Mouse (Mus musculus) urinary bladder, adult 2 months (tissue): Measurements from ENCODE around the gene 2410004P03Rik. TPM values are rescaled to one million over a fixed set of nuclear protein-coding genes. Genes with fewer than 3 reads are reported as not detected.
"Not testable (repeated sequence)": the region's sequence is repeated elsewhere in the genome, so short reads cannot be mapped to it uniquely, and the experiment has no call there.

Experiments used
- DNase-seq: peaks from one replicate; pipeline ENCODE4 v3.0.0; 2022; ENCODE audit warnings: low spot score
- polyA plus RNA-seq: library from polyadenylated mRNA; depleted of rRNA; stranded (reverse); fragments of >200 nt; gene quantifications from 2 replicates; pipeline ENCODE4 v1.2.3, GENCODE M21; 2012

The 2410004P03Rik gene
- polyA plus RNA-seq, 1 experiment, result 0.47 TPM

DNA sequence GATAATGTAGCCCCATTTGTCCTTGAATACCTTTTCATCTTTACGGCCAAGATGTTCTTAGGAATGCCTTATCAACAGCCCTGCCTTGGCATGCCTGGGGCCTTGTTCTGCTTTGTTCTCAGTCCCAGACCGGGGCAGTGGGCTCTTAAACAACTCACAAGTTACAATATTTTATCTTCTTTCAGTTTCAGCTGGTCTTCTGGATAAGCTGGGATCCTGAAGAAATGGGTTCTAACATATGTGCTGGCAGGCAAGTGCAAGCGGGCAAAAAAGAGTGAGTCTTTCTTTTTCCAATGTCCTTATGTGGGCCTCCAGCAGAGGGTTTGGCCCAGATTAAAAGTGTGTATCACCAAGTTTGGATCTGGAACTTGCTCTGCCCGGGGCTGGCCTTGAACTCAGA is 9.6 kb upstream of the 2410004P03Rik start:
- DNase-seq, result not testable (repeated sequence)

DNA sequence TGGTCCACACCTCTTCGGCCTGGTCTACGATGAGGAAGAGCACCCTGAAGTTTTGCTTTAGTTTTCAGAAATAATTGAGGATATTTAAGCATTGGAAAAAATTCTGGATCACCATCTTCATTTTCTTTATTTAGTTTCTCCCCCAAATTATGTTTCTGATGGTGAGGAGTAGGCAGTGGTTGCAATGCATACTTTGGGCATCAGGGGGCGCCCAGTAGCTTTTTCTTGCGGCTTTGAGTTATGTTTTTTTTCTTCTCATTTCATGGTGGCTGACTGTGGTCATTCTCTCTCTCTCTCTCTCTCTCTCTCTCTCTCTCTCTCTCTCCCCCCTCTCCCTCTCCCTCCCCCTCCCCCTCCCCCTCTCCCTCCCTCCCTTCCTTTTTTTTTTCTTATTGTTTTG is 6.9 kb upstream of the 2410004P03Rik start:
- DNase-seq, result no peak

DNA sequence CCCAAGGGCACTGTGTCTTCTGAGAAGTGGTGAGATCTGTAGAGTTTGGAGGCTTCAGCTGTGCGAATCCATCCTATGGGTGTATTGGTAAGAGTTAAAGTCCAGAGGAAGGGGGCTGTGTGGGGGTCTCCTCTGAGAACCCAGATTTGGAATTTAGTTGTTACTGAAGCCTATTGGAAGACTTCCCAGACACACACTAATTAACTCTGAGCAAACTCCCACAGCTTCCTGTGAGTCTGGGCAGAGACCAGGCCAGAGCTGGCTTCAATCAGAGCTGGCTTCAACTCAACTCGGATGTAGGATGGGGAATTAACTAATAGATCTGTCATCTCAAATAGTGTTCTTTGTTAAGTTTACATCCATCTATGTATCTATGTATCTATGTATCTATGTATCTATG is 4.2 kb upstream of the 2410004P03Rik start:
- DNase-seq, result no peak

DNA sequence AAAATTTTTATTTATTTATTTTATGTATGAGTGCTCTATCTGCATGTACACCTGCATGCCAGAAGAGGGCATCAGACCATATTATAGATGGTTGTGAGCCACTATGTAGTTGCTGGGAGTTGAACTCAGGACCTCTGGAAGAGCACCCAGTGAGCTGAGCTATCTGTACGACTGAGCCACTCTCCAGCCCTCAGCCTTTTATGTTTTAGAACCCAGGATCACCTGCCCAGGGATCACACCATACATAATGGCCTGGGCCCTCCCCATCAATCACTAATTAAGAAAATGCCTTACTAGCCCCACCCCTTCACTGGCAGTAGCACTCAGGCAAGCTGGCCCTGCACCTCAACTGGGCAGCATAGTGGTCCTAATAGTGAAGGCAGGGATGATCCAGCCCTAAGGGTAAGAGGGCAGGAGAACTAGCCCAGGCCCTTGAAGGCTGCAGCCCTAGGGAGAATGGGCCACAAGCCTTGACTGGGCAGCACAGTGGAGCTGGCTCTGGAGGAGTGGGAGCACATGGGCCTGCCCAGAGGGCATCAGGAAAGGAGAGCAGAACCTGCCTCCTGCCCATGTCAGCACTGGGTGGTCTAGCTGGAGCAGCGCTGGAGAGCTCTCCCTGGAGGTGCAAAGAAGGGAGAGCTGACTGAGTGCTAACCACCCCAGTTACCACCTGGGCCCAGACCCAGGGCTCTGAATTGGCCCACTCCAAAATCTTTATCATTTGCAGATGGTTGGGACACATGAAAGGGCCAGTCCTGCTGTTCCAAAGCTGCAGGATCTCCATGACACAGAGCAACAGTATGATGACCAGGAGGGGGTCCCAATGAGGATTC is 756 bp upstream of the 2410004P03Rik start:
- DNase-seq, result no peak

- no peak for DNase-seq
Measured at GRCm38 (mm10) chr12:17009466-17009865, 2.1 kb downstream of the 2410004P03Rik start.

DNA sequence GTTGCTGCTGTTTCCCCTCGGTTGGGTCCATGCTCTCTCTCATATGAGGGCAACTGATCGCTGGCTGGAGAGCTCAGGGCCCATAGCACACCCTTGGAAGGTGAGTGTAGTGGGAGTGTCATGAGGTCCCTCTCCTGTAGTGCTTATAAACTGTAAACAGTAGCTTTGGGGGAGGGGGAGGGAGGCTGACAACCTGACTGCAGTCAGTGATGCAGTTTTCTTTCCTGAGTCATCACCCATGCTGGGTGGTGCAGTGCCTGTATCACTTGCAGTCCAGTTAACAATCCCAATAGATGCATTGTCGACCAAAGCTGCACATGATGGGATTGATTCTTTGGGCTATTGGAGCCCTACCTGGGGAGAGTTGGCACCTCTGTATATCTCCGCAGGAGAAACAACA is 10.3 kb downstream of the 2410004P03Rik start:
- no peak for DNase-seq

GRCm38 (mm10) chr12:17000628-17001027 is 10.9 kb downstream of the 2410004P03Rik start:
- DNase-seq, result no peak

- DNase-seq, result peak; percentile 77
Measured at GRCm38 (mm10) chr12:16999739-17000497, 11.6 kb downstream of the 2410004P03Rik start, which contains the start of gene Pqlc3. Pqlc3 (minus strand) TSS chr12:17000408.

DNA sequence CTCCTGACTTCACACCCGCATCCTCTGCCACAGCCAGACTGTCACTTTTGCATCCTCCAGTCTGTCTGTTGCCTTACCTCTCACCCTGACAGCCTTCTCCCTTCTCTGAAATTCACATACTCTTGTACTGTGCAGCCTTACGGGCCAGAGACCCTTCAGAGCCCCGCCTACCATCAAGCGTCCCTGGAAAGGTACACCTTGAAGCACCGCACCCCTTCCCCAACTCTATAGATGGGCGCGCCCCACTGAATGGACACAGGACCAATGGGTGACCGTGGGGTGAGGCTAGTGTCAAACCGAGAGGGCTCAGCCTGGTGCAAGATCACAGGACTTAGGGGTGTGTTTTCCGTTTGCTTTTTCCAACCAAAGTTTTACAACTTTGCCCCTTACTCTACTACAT is 12.4 kb downstream of the 2410004P03Rik start:
- no peak for DNase-seq

DNA sequence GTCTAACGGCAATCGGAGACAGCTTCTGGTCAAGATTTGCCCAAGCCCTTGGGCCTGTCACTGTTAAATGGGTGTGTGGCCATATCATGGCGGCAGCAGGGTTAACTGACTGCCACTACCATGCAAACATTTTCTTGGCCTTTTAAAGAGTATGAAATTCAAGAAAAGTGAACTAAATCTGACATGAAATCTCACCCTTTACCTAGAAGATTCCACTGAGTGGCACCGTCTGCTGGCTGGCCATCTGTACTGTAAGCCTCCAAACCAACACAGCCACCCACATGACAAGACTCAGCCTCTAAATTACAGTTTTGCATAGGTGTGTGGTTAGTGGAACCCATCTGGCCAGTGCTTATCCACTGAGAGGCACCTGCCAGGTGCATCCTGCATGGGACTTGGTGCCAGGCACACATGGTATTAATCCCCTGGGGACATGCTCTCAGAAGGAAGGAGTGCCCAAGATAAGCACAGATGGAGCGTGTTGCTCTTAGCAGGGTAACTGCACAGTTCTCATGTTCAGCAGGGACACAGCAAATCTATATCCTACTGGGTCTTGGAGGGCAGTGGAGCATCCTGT is 14.6 kb downstream of the 2410004P03Rik start:
- DNase-seq, result no peak

- no peak for DNase-seq
Measured at GRCm38 (mm10) chr12:16996281-16996680, 15.2 kb downstream of the 2410004P03Rik start.

DNA sequence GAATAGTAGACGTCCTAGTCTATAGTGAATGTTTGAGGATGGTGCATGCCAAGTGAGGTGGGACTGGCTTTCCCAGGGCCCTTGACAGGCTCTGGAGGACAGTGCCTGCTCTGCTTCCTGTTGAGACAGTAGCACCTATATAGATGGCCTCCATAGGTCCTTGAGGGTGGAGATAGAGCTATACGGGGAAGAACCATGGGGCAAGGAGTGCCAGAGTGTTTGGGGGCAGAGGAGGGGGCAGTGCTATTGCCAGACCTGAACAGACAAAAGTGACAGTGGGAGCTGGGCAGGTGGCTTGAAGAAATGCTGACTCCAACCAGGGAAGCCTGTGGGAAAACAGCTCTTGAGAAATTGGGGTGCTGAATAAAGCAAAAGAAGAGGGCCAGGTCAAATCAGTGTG is 17.2 kb downstream of the 2410004P03Rik start:
- DNase-seq, result no peak

GRCm38 (mm10) chr12:16992355-16992754 is 19.2 kb downstream of the 2410004P03Rik start:
- no peak for DNase-seq

DNA sequence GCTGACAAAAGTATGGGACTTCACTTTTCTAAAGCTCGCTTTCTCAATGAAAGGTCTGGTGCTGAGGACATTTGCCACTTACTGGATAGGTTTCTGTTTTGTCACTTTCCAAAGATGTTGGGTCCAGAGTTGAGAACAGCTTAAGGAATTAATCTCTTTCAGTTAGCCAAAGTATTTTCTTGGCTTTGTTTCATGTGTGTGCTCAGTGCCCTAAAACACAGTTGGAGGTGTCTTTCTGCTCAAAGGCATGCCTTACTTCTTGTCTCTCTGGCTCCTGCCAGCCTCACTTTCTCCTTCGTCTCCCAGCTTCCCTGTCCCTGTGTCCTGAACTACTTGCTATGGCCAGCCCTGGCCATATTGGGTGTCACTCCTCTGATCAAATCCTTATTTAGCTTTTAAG is 20.2 kb downstream of the 2410004P03Rik start:
- DNase-seq, result no peak

DNA sequence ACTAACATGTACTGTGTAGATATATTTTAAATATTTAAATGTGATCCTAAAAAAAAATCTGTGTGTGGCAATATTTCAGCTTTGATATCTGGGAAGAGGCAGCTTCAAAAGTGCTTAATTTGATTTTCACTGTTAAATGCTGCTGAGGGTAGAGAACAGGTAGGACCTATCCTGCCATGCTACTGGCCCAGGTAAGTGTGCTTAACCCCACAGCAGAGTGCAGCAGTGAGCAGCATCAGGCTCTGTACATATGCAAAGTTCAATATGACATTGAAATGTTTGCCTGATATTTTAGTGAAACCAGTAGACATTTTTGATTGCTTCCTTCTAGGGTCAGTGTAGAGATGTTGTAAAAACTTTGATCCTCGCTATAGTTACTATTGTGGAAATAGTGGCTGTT is 25.7 kb downstream of the 2410004P03Rik start:
- DNase-seq, result no peak

DNA sequence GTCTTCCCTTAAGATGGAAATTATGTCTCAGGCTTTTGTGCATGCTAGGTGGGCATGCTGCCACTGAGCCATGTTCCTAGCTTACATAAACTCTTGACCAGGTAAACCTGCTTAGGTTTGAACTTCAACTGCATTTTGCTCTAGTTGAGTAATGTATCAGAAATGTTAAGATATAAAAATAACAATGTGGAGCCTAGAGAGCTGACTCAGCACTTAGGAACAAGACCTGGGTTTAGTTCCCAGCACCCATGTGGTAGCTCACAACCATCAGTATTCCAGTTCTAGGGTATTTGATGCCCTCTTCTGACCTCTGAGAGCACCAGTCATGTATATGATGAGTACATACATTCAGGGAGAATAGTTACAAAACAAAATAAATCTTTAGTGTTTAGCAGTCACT is 34.4 kb downstream of the 2410004P03Rik start:
- no peak for DNase-seq

DNA sequence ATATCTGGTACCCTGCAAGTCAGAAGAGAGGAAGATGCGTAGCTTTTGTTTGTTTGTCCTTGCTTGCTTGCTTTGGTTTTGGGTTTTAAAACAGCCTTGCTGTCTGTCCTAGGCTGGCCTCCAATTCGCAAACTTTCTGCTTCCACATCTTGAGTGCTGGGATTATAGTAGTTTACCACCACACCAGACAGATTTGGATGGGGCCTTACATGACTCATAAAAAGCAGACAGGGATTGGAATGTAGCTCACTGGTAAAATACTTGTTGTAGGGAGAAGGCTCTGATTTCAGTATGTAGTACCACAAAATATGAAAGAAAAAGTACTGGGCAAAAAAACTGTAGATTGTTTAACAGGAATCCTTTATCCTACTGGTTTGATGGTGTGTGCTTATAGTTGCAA is 44.7 kb downstream of the 2410004P03Rik start:
- no peak for DNase-seq

DNA sequence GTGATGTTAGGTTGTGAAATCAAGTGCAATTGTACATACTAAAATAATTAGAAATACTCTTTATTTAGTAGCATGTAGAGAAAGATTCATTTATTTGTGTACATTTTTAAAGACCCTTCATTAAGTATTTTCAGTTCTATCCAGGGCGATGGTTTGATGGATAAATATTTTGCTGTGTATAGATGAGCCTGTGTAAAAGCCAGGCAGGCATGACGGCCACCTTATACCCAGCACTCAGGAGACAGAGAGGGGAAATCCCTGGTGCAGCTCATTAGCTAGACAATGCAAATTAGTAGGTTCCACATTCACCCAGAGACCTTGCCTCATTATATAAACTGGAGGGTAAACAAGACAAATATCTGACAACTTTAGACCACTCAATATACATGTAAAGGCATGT is 48.2 kb downstream of the 2410004P03Rik start:
- DNase-seq, result no peak

- DNase-seq, result no peak
Measured at GRCm38 (mm10) chr12:16958851-16959250, 52.7 kb downstream of the 2410004P03Rik start.
